Mouse (Mus musculus) CD4-positive, CD25-positive, alpha-beta regulatory T cell, adult 4 months (primary cell): Measurements from ENCODE around the gene Enpp3. TPM values are rescaled to one million over a fixed set of nuclear protein-coding genes. Genes with fewer than 3 reads are reported as not detected.
A peak's percentile ranks its signal among the peaks of the same experiment; 100 is the strongest.

Experiments
- ATAC-seq: one replicate; pipeline ENCODE4 v1.8.0; 2017
- polyA plus RNA-seq, 2 experiments: library from polyadenylated mRNA; unstranded; fragments of 100-300 nt; shearing (Covaris generic); gene quantifications; one replicate each; pipeline ENCODE4 v1.2.1; 2017

Enpp3 gene
- polyA plus RNA-seq, 2 experiments from 2014 or later = 0.18 to 0.23 TPM

DNA sequence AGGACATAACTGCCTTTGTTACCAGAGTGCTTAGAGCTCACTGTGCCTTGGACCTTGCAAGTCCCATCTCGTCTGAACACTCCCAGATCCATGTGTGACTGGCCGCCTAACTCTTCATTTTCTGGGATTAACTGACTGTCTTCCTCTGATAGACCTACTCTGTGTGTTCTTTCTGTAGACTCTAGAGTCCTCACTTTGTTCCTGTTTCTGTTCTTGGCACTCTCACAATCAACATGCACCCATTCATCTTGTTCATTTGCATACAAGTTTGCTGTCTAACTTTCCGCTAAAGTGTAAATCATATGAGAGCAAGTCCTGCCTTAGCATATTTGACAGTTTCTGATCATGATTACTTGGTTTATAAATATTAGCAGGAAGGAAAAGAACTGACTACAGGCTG is 79.4 kb downstream of the Enpp3 start:
- ATAC-seq = no peak

DNA sequence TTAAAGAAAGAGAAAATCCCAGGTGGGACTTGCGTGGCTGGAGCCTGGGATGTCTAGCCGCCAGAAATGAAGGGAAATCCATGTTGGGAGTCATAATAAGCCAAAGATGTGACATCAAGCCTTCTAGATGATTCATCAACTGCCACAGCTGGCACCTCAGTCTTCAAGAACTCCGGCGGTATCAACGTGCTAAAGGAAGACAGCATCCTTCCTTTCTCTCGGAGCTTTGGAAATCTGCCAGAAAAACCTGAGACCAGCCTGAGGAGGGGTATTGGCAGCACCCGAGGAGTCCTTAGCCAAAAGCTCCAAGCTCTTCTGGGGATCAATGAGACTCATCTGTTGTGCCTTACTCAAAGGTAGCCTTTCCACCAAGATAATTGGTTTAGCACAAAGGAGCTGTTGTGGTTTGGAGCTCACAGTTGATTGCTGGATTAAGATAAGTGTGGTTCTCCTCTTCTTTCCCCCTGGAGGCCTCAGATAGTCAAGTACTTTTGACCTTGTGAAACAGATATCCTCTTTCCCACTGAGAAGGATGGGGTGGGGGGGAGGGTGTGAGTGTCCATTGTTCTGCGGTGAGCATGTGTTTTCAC is 84.2 kb downstream of the Enpp3 start:
- no peak for ATAC-seq

DNA sequence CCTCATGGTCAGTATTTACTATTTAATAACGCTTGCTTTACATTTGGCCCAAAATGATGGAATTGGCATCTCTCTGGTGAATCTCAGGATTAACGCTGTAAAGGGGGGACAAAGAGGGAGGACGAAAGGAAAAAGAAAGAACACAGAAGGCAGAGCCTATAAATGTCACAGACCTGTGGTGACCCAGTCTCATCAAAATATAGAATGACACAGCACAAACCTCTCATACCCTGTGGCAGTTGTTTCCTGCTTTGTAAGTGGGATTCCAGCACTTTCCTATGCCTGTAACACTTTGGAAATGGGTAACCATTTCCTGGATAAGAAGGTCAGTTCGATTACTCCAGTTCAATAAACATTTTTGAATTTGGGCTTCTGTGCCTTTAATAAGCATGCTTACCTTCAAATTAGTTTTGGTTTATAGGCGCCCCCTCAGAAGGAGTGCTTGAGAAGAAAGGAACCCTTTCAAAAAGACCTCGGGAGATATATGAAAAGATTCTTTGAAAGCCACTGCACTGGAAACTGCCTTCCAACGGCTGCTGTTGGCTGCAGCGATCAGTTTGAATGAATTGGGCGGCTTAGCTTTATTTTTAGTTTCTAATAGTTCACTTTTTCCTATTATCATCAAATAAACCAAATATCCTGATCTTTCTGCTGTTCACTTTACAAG is 87.6 kb downstream of the Enpp3 start:
- ATAC-seq = no peak

DNA sequence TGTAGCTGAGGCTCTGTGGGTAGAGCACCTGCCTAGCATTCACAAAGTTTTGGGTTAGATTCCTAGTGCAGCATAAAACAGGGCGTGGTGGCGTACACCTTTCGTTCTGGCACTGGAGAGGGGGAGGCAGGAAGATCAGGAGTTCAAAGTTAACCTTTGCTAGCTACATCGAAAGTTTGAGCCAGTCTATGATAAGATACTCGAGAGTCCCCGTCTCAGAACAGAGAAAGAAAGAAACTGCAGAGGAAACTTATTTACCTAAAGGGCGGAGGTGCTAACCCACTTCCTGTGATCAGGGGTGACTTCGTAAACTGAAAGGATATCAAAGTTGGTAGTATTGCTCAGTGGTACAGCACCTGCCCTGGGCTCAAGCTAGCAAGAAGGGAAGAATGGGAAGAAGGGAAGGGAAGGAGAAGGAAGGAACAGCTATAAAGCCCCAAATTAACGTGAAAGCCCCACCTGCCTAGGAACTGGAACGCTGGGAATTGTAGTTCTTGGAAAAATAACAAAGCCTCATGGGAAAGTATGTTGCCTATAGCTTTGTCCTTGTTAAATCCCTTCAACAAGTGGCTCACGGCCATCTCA is 88.3 kb downstream of the Enpp3 start:
- peak; percentile 90 for ATAC-seq

DNA sequence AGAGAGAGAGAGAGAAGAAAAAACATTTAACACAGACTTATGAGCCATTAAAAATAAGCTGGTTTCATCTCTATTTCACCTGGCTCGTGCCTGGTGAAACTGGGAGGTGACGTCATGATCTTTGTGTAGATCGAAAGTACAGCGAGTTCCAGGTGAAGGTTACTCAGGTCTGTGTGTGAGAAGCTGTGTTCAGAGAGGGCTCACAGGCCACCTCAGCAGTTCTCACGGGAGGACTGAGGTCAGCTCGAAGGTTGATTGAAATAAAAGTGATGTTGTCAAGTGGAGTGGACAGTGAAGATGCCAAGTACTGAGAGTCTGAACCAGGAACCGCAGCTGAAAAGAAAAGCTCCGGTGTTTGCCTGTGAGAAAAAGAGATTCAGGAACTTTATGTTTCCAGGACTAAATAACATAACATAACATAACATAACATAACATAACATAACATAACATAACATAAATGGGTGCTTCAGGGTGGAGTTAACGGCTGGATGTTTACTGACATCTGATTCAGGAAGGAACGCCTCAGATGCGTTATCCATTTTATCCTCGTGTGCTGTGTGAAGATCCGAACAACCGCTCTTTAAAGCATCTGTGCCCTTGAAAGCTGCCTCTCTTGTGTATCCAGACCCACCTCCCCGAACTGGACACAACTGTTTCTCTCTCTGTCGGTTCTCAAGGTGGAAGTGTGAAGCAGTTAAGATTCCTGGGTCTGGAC is 88.9 kb downstream of the Enpp3 start:
- peak; percentile 71 for ATAC-seq

DNA sequence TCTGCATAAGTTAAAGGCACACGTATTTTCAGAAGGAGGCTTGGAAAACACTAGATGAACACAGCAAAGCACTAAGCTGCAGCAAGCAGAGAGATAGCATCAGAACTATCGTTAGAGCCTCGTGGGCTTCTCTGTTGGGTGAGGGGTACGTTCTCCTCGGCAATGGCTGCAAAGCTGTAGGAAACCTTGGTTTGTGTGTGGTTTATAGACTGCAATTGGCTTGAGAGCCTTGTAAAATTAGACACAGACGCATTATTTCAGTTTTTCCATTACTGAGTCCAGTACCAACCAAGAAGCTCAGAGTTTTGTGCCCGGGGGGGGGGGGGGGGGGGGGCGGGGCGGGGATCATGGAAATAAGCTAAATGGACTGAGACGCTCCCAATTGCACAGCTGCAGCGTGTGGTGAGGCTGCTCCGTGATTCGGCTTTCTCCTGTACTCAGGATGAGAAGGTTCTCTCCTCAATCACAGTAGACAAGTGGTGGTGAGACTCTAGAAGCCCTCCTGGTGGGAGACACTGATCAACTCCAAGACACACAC is 99.6 kb downstream of the Enpp3 start:
- ATAC-seq = no peak

DNA sequence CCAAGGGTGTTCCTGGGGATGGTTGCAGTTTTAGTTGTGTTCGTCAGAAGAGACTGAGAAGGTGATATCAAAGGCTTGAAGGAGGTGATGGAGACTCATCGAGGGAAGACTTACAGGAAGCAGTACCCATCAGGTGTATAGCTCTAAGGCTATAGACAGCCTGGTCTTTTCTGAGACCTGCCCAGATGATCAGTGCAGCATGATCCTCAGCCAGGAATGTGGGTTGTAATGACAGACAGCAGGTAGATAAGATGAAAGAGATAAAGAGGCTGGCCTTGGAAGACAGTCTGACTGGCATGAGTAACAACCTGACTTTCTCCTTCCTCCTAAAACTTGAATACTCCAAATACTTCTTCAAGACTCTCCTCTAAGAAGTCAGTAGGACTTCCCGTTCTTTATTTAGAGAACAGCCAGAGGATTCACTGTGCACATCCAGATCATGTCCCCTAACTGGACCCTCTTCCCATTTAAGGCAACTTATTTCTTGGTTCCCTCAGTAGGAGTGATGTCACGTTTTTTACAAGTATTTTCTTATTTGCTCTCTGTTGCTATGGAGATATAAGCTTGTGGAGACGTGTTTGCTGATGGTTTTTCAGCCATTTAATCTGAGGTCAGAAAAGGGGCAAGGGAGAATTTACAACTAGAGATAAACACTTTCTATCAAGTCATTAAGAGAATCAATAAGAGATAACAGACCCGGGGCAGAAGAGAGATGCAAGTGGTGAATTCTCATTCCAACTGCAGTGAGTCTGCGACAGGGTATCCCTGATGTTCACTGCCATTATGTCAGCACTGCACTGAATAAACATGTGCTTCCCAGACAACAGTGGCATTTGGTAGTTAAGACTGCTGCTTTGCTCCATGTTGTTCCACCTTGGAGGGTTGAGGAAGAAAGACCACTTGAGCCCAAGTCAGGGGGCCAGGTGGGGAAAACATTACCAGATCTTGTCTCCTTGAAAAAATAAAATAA is 101.1 kb downstream of the Enpp3 start:
- no peak for ATAC-seq

DNA sequence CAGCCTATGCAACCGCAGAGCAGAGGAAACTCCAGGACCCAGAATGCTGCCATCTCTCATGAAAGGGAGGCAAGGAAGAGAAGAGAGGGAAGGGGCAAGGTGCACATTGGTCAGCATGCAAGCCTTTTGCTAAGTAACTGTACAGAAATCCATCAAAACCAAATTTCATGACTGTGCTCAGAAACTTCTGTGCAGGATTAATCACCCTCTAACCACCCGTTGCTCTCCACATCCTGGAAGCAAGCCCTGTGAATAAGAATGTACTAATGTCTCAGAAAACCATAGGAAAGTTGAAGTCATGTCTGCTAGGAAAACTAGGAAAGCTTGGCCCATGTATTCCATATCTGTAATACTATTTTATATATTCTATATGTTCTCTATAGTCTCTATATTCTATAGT is 103.5 kb downstream of the Enpp3 start:
- ATAC-seq = no peak

DNA sequence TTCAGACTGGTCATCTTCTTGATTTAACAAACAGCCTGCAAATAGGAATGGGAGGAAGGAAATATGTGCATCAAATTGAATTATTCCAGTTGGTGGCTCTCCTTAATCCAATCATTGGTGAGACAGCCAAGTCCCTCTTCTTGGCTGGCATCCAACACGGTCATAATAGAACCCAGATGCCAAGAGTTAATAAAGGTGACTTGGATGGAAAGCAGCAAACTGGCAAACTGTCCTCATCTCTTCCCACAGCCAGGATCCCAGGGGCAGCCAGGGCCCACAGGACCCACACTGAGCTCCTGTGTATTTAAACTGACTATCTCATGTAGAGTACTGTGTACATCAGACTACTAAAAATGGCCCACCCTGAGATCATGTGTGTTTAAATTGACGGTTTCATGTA is 104.2 kb downstream of the Enpp3 start:
- no peak for ATAC-seq

DNA sequence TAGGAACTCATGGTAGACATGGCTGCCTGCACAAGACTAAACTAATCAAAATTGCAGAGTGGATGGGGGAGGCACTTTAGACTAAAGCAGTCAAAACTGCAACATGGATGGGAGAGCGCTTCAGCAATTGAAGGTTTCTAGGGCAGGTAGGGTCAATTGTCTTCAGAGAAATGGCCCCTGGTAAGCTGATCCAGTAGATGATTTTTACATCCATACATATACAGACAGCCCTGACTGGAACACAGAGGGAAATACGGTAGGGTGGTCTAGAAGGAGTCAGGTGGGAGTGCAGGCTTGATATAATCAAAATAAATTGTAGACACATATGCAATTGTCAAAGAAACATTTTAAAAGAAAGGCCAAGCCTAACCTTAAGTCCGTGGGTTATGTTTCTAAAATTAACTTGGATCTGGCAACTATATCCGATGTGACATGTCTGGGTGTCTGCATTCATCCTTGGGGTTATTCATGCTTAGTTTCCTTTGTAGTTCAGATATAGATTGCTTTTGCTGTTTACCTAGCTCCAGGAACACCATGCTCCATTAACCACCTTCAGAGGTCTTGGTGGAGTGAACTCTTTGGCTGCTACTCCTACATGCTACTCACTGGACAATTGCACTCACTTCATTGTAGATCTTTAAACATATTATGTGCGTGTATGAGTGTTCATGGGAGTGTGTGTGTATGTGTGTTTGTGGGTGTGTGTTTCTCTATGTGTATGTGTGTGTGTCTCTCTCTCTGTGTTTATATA is 107.4 kb downstream of the Enpp3 start:
- no peak for ATAC-seq

DNA sequence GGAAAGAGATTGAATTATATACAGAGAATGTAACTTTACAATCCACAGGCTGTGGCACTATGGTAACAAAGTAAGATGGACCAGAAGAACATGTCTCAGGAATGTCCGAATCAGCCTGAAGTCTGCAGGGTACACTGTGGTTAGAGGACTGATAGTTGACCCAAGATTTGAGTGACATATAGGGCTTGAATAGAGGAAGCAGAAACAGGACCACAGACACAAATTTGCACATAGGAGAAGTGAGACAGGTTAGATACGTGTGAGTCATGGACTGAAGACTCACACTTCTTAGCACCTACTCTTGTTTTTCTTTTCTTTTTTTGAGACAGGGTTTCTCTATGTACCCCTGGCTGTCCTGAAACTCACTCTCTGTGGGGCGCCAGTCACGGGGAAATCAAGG is 115.1 kb downstream of the Enpp3 start:
- ATAC-seq = no peak

DNA sequence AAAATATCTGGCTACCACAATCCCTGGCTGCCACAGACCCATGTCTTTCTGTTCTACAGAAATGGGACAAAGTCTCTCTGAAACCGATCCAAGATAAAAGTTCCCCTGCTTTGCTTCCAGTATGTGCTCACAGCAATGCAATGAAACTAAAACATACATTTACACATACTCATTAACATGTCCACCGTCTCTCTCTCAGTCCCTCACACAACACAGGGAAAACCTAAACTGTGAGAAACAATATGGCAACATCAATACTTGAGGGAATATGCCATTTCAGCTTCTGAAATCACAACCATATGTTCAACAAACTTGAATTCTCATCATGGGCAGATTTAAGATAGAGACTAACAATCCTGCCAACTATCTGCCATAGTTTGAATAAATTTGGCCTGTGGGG is 117.4 kb downstream of the Enpp3 start:
- ATAC-seq = no peak

Other genes starting within 250 kb of the Enpp3 start
- not detected for gene Ccn2, start 247.4 kb downstream of the Enpp3 start, polyA plus RNA-seq
- 10 to 100 TPM in 1 of 2 experiments, 1 to 10 TPM in 1; 9.4 to 11.0 TPM for gene Enpp1, start 130.7 kb downstream of the Enpp3 start, polyA plus RNA-seq
- gene Med23, start 27.2 kb upstream of the Enpp3 start, polyA plus RNA-seq = 10 to 100 TPM; 18.9 to 31.7 TPM
- gene Arg1, start 84.7 kb upstream of the Enpp3 start, polyA plus RNA-seq = 1 to 10 TPM; 2.2 to 3.3 TPM